Mouse (Mus musculus): ENCODE measurements around the gene Btbd19.

GRCm38 (mm10) chr4:117151416-117151815 is 25.9 kb upstream of the Btbd19 start:
- TF ChIP-seq CTCF (IDR thresholded peaks at IDR 0.05), result no peak
- no peak for TF ChIP-seq POLR2A (IDR thresholded peaks at IDR 0.05; ENCODE audit: insufficient read depth, low read depth, low read length)

All from heart, adult 2 months (tissue).